Mouse (Mus musculus): ENCODE results near the gene Tha1. TPM values are rescaled to one million over a fixed set of nuclear protein-coding genes. Genes with fewer than 3 reads are reported as not detected.

Tha1 gene
- polyA plus RNA-seq (2017; shearing (Covaris generic)), result 7.1 TPM

GRCm38 (mm10) chr11:117872861-117873608 is at the start of gene Tha1:
Tha1 (minus strand) TSS chr11:117873481.

GRCm38 (mm10) chr11:117860601-117861000 is 12.7 kb downstream of the Tha1 start, which contains the start of gene Tmem235:
Tmem235 (plus strand) TSS chr11:117860752.

GRCm38 (mm10) chr11:117848985-117849671 is 24.2 kb downstream of the Tha1 start, which contains the start of gene Birc5:
Birc5 (plus strand) TSS chr11:117849251.

GRCm38 (mm10) chr11:117825333-117826101 is 47.8 kb downstream of the Tha1 start, which contains the start of the genes Afmid and Tk1:
Afmid (plus strand) TSS chr11:117825924.
Tk1 (minus strand) TSS chr11:117826092.

Other genes with a start within 250 kb of the Tha1 start
- gene Tnrc6c, start 219.2 kb downstream of the Tha1 start, polyA plus RNA-seq (2017; shearing (Covaris generic)), result 24.1 TPM
- gene Tmc8, start 91.4 kb downstream of the Tha1 start, polyA plus RNA-seq (2017; shearing (Covaris generic)), result 53.2 TPM
- gene Tmc6, start 91.3 kb downstream of the Tha1 start, polyA plus RNA-seq (2017; shearing (Covaris generic)), result 104 TPM
- not detected for gene 6030468B19Rik, start 75.8 kb downstream of the Tha1 start, polyA plus RNA-seq (2017; shearing (Covaris generic))
- gene Gm20708, start 63.8 kb downstream of the Tha1 start, polyA plus RNA-seq (2017; shearing (Covaris generic)), result not detected
- 102 TPM for gene Syngr2, start 63.8 kb downstream of the Tha1 start, polyA plus RNA-seq (2017; shearing (Covaris generic))
- 14.8 TPM for gene Afmid, start 47.6 kb downstream of the Tha1 start, polyA plus RNA-seq (2017; shearing (Covaris generic))
- gene Tk1, start 47.4 kb downstream of the Tha1 start, polyA plus RNA-seq (2017; shearing (Covaris generic)), result 11.6 TPM
- 0.69 TPM for gene Birc5, start 24.2 kb downstream of the Tha1 start, polyA plus RNA-seq (2017; shearing (Covaris generic))
- gene Tmem235, start 12.7 kb downstream of the Tha1 start, polyA plus RNA-seq (2017; shearing (Covaris generic)), result not detected
- gene Socs3, start 96.6 kb upstream of the Tha1 start, polyA plus RNA-seq (2017; shearing (Covaris generic)), result 466 TPM
- 40.1 TPM for gene Pgs1, start 112.8 kb upstream of the Tha1 start, polyA plus RNA-seq (2017; shearing (Covaris generic))

All from effector memory CD4-positive, alpha-beta T cell, adult 5 months (primary cell).